Mouse (Mus musculus): ENCODE results near the gene Ambn.
"Not testable (repeated sequence)": the region's sequence is repeated elsewhere in the genome, so short reads cannot be mapped to it uniquely, and the experiment has no call there.

Ambn gene

DNA sequence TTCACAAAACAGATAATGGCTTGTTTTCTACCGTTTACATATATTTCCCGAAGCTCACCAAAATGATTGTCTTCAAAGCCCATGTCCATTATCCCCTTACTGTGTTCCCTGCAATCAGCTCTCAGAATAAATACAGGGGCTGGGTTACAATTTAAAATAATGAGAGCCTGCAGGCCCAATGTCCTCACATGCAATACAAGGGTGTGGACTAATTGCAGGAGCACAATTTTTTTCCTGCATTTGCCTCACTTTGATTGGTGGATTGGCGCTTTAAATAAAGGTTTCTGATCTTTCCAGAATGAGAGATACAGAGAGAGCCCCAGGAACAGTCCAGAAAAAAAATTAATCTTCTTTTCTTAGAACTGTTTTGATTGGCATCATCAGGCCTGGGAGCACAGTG lies at the start of gene Ambn:
Gene Ambn (plus strand): TSS at position 301 of the 400 bp plus-strand sequence.
- DNase-seq, result no peak

DNA sequence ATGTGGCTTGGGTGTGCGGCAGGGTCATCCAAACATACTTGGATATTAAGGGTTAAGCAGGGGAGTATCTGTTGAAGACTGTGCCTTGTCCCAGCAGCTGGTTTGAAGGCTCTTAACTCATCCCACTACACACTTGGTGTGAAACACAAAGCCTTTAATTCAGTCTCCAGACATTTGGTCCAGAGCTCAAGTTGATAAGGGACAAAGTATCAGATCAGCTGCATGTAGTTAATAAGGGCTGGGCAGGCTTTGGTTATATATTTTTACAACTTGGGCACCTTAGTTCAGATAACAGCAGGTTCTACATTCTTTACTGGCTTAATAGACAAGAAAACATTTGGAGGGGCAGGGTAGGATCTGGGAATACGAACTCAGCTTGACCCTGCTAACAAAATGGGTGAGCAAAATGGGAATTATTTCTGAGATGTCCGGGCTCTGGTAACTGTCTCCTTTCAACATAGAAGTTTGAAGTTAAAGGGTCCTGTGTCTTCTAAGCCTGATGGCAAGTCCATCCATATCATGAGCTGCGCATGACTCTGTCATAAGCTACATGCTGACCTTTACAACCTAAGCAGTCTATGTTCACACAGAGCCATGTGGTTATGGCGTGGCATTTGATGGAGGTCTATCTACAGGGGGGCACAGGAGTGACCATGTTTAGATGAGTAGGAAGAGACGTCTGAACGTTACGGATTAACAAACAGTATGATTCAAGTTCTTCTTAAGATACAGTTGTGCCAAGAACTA lies 35.3 kb upstream of the Ambn start:
- DNase-seq, result no peak

DNA sequence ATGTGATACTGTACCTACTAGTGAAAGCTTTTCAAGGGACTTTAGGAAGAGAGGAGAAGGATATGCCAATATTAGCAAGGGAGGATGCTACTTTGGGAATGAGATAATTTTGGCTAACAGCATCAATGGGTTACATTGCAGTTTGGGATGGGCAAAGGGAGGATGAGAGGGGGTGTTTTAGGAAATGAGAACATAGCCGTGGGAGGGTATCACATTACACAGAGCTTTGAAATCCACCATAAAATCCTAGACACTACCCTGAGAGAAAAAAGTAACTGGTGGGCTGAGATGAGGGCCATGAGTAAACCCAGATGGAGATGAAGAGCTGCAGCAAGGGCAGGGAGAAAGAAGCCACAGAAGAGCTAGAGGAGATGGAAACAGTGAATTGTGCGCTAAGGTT lies 30.9 kb upstream of the Ambn start:
- DNase-seq, result not testable (repeated sequence)

DNA sequence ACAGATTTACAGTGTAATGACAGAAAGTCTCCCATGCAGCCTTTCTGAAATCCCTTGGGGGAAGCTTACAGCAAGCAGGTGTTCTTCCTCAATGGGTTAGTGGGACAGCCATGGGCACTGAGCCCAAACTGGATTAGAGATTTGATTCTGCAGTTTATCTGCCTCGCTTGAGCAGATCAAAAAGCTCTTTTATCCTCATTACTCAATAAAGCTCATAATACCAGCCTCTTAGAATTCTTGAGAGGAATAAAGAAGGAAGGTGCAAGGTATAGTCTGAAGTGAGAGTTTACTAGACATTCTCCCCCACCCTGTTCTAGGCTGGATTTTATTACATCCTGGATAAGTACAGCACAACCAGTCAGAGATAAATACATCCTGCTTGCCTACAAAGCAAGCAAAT lies 29.0 kb upstream of the Ambn start:
- DNase-seq, result no peak

DNA sequence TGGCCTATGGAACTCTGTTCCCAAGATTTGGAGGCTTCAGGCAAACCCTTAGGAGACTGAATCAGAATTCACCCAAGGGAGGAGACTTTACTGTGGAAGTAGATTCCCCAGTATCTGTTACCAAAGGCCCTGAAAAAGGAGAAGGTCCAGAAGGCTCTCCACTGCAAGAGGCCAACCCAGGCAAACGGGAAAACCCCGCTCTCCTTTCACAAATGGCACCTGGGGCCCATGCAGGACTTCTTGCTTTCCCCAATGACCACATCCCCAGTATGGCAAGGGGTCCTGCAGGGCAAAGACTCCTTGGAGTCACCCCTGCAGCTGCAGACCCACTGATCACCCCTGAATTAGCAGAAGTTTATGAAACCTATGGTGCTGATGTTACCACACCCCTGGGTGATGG lies 11.7 kb downstream of the Ambn start:
- DNase-seq, result no peak

DNA sequence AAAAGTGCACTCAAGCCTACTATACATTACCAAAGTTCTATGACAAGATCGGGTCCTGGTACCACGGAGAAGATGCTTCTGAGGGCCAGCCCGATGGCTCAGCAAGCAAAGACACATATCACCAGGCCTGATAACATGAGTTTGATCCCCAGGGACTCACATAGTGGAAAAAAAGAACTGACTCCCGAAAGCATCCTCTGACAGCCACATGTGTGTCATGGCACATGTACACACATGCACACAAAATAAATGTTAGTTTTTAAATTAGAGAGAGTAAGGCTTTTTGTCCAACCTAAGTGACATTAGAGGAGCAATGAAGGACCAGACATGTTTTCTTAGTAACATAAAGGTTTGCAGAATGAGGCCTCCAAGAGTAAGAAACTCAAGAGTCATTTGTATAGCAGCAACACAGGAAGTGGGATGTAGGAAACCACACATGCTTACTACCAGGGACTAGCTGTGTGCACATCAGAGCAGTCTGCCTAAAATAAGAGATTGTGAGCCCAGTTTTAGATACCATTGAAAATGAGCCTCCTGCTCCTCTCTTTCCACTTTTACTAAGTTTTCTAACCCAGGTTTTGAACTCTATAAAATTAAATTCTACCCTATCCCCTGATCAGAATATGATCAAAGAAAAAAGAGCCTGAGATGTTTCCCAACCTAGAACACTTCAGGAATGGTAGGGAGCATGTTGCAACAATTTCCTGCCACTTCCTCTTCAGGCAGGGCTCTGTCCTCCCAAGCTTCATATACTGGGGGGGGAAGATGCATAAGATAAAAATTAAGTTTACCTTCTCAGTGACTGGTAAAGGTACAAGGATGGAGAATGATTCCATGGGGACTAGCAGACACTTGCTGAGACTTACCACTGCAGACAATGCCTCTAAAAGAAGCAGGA lies 13.3 kb downstream of the Ambn start:
- DNase-seq, result no peak

DNA sequence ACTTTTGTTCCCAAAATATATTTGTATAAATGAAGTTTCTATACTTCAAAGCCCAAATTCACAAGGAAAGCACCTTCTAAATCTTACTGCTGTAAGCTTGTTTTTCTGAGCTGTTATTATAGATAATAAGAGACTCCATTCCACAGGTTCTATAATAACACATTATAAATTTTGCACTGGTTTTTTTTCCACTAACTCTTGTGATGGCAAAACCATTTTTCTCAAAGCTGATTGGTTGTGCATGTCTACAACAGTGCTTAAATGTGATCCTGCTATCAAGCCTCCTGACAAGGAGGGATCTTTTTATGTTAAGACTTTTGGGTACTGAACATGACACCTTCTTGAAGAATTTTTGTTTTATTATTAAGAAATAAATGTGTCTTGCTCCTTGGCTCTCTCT lies 31.9 kb downstream of the Ambn start, which contains the start of gene Enam:
Gene Enam (plus strand): TSS at position 301 of the 400 bp plus-strand sequence.
- no peak for DNase-seq

DNA sequence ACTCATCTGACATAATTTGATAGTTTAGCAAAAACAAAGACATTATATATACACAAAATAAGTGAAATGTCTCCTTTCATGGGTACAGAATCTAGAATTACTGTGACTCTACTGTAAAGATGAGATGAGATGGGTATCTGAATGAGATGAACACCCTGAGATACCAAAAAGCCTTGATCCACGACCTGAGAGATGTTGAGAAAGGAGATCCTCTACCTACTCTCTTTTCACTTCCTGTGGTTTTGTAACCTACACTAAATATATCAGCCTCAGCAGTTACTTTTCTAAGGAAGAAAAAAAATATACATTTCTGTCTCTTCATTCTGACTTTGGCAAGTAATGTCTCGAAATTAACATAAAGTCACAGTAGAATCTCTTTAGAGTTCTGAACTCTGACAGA lies 33.2 kb downstream of the Ambn start:
- no peak for DNase-seq

DNA sequence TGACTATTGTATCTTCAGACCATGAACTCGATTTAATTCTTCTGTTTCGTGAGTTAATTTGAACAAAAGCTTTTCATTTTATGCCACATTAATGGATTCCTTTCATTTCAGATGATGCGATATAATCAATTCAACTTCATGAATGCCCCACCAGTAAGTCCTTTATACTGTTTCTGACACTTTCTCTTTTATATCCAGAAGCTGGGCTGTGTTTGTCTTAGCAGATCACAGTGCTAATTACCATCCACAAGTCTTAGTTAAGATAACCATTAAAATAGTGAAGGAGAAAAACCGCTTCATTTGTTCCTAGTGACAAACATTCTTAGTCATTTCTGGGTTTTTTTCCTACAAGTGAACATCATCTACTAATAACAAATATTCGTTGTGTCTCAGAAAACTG lies 35.3 kb downstream of the Ambn start:
- no peak for DNase-seq

DNA sequence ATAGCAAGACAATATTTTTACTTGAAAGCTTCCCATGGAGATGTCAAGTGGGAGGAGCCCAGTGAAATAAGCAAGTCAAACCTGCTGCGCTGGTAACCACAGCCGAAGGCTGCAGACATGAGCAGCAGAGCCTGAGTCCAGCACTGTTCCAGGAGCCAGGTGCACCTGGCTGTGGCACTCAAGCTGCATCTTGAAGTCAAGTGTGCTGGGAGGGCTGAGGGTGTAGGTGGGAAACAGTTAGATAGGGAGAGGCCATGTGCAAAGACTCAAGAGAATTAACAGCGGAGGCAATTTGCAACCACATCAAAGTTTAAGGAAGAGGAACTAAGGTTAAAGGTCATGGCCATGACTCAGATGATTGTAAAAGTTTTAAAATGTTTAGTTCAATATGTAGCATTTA lies 44.0 kb downstream of the Ambn start:
- DNase-seq, result no peak

DNA sequence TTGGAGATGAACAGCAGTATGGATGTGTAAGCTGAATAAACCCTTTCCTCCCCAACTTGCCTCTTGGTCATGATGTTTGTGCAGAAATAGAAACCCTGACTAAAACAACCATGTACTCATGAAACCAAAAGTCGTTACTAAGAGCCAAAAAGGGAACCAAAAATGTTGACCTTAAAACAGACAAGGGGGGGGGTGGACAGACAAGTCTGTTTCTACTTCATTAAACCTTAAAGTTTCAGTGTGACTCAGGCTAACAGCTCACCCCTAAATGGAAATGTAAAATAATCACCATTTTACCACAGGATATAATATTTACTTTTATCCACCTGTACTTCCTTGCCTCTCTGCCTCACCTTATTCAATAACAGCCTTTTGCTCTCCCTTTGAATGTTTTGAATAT lies 52.8 kb downstream of the Ambn start:
- no peak for DNase-seq

DNA sequence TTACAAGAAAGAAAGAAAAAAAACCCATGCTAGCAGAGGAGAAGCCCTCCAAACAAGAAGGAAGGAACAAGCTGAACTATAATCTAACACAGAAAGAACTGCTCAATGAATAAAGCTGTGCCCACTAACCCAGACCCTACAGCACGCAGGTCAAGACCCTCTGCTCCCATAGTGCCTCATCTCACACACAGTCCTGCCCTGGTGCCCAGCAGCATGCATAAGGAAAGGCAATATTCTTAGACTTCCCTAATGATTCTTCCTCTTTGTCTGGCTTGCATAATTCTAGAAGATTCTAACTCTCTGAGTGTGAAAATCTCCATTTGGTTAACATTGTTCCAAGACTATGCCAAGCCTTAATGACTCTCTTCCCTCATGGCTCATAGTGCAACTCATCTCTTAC lies 53.2 kb downstream of the Ambn start:
- DNase-seq, result no peak

All from right cerebral cortex, postnatal 25 days (tissue).